Comparison of ENCODE assay signal across 8 mouse cellular contexts in genomic region chr14:14904750-14905529, GRCm38 (mm10).
DNase-seq lines count a peak whose midpoint lies in the region; ATAC-seq lines count a peak whose summit lies in the region.

No protein-coding gene starts in this region.

- peak overlapping the region; percentile 33 for H3K4me2 ChIP-seq in hindbrain, embryonic 12.5 days (replicated peaks)
- peak overlapping the region; percentile 43 for H3K4me2 ChIP-seq in lung, embryonic 15.5 days

- no peaks in the 10 kb centered on the region for H3K36me3 ChIP-seq in hindbrain, embryonic 12.5 days
- H3K36me3 ChIP-seq in lung, embryonic 15.5 days: no peaks in the 10 kb centered on the region

- DNase-seq in Muller cell, postnatal 12 days (ENCODE audit: inconsistent ontology term): peak; percentile 34
- DNase-seq in cerebellum, adult 9-11 months: peak; percentile 70
- DNase-seq in frontal cortex, postnatal 10 days (ENCODE audit: low spot score in 2 of 2): peak; percentile 29 to 57
- DNase-seq in layer of hippocampus, adult 9-11 months: peak; percentile 74
- DNase-seq in ovary, postnatal 10 days (ENCODE audit: low spot score): peak; percentile 12
- peak; percentile 75 for DNase-seq in thymus, postnatal 14 days

- 17% methylated on average over 9 of the region's 9 CpGs for WGBS in hindbrain, embryonic 12.5 days
- 10% methylated on average over 9 of the region's 9 CpGs for WGBS in lung, embryonic 15.5 days

- no peaks in the 10 kb centered on the region for H3K4me1 ChIP-seq in hindbrain, embryonic 12.5 days
- H3K4me1 ChIP-seq in lung, embryonic 15.5 days: no peaks in the 10 kb centered on the region

- no peaks in the 10 kb centered on the region for H3K27me3 ChIP-seq in hindbrain, embryonic 12.5 days
- no peaks in the 10 kb centered on the region for H3K27me3 ChIP-seq in lung, embryonic 15.5 days

- H3K4me3 ChIP-seq in hindbrain, embryonic 12.5 days: no peak overlapping the region
- H3K4me3 ChIP-seq in lung, embryonic 15.5 days: peak overlapping the region; percentile 17; the same call in 1 of the 2 replicates

- H3K9ac ChIP-seq in hindbrain, embryonic 12.5 days: no peak overlapping the region
- no peak overlapping the region for H3K9ac ChIP-seq in lung, embryonic 15.5 days

- no peak overlapping the region for H3K27ac ChIP-seq in hindbrain, embryonic 12.5 days
- H3K27ac ChIP-seq in lung, embryonic 15.5 days: no peak overlapping the region

- peak; percentile 76 for ATAC-seq in hindbrain, embryonic 12.5 days (ENCODE audit: low FRiP score)
- peak; percentile 57; the same call in 1 of the 2 replicates for ATAC-seq in lung, embryonic 15.5 days (ENCODE audit: borderline replicate concordance, extremely low read depth, low FRiP score, low TSS enrichment)

- no peaks in the 10 kb centered on the region for H3K9me3 ChIP-seq in hindbrain, embryonic 12.5 days (replicated peaks)
- H3K9me3 ChIP-seq in lung, embryonic 15.5 days: no peaks in the 10 kb centered on the region

Comparison
In these comparisons a context has a peak if more than half of its experiments do, and no peak if none do; other contexts are left out.
1. DNase-seq: peak in every context shown above with its lines; median percentile 75 in thymus, postnatal 14 days; 74 in layer of hippocampus, adult 9-11 months; 70 in cerebellum, adult 9-11 months; 43 in frontal cortex, postnatal 10 days; 34 in Muller cell, postnatal 12 days; 12 in ovary, postnatal 10 days.